Mouse (Mus musculus): ENCODE data around the gene Trpm3. TPM values are rescaled to one million over a fixed set of nuclear protein-coding genes. Genes with fewer than 3 reads are reported as not detected.

Gene Trpm3
- total and polyA plus RNA-seq, 2 experiments from 2014 or later = 19.1 to 64.7 TPM

GRCm38 (mm10) chr19:22730971-22731370, 592.1 kb downstream of the Trpm3 start:
- ATAC-seq (ENCODE audit: low FRiP score) (0 out of 2 replicates have a peak, but pooled peaks have one; percentile 49), DNase-seq (ENCODE audit: low spot score) (no peak)
- H3K36me3 ChIP-seq (ENCODE audit: insufficient read depth, low read length) = no peaks in the 10 kb centered on the region
- no peak for TF ChIP-seq CTCF (IDR thresholded peaks at IDR 0.05)
- H3K4me1 ChIP-seq (ENCODE audit: insufficient read depth, low read length) = no peaks in the 10 kb centered on the region; the same call in 1 of the 2 replicates
- H3K4me2 ChIP-seq (ENCODE audit: low read depth, low read length, poor library complexity, severe bottlenecking) = no peak overlapping the region
- no peaks in the 10 kb centered on the region for H3K27me3 ChIP-seq (ENCODE audit: insufficient read depth, low read length)
- no peaks in the 10 kb centered on the region for H3K9me3 ChIP-seq (ENCODE audit: low read length)
- peak overlapping the region; percentile 34; the same call in 1 of the 2 replicates for H3K27ac ChIP-seq (ENCODE audit: low read depth, low read length)
- no peak overlapping the region for H3K4me3 ChIP-seq (ENCODE audit: low read depth, low read length)
- no peak overlapping the region for H3K9ac ChIP-seq (replicated peaks; ENCODE audit: low read length, poor library complexity, severe bottlenecking)

GRCm38 (mm10) chr19:22736870-22737269, 598.0 kb downstream of the Trpm3 start:
- no peaks in the 10 kb centered on the region for H3K9me3 ChIP-seq (ENCODE audit: low read length)
- DNase-seq (ENCODE audit: low spot score) (no peak), ATAC-seq (ENCODE audit: low FRiP score) (no peak)
- no peak overlapping the region for H3K4me3 ChIP-seq (ENCODE audit: low read depth, low read length)
- no peaks in the 10 kb centered on the region for H3K4me1 ChIP-seq (ENCODE audit: insufficient read depth, low read length)
- no peak for TF ChIP-seq CTCF (IDR thresholded peaks at IDR 0.05)
- H3K27me3 ChIP-seq (ENCODE audit: insufficient read depth, low read length) = no peaks in the 10 kb centered on the region
- H3K4me2 ChIP-seq (ENCODE audit: low read depth, low read length, poor library complexity, severe bottlenecking) = no peak overlapping the region
- no peak overlapping the region for H3K9ac ChIP-seq (replicated peaks; ENCODE audit: low read length, poor library complexity, severe bottlenecking)
- no peak overlapping the region for H3K27ac ChIP-seq (ENCODE audit: low read depth, low read length)
- H3K36me3 ChIP-seq (ENCODE audit: insufficient read depth, low read length) = no peaks in the 10 kb centered on the region
- 55% methylated on average over 2 of the region's 2 CpGs for WGBS

- Histone ChIP-seq H3K4me1 (ENCODE audit: insufficient read depth, low read length) (no peaks in the 10 kb centered on the region), H3K4me2 (ENCODE audit: low read depth, low read length, poor library complexity, severe bottlenecking) (no peak overlapping the region), H3K27ac (ENCODE audit: low read depth, low read length) (no peak overlapping the region), H3K27me3 (ENCODE audit: insufficient read depth, low read length) (no peaks in the 10 kb centered on the region), H3K9ac (replicated peaks; ENCODE audit: low read length, poor library complexity, severe bottlenecking) (no peak overlapping the region), H3K4me3 (ENCODE audit: low read depth, low read length) (no peak overlapping the region), H3K9me3 (ENCODE audit: low read length) (no peaks in the 10 kb centered on the region), H3K36me3 (ENCODE audit: insufficient read depth, low read length) (no peaks in the 10 kb centered on the region)
- DNase-seq (ENCODE audit: low spot score) = no peak
- no peak for ATAC-seq (ENCODE audit: low FRiP score)
- 86% methylated on average over 3 of the region's 3 CpGs for WGBS
- TF ChIP-seq CTCF (IDR thresholded peaks at IDR 0.05) = no peak
Measured at GRCm38 (mm10) chr19:22739240-22739639, 600.4 kb downstream of the Trpm3 start.

- Histone ChIP-seq H3K4me2 (ENCODE audit: low read depth, low read length, poor library complexity, severe bottlenecking) (no peak overlapping the region), H3K9ac (replicated peaks; ENCODE audit: low read length, poor library complexity, severe bottlenecking) (no peak overlapping the region), H3K27me3 (ENCODE audit: insufficient read depth, low read length) (no peaks in the 10 kb centered on the region), H3K9me3 (ENCODE audit: low read length) (no peaks in the 10 kb centered on the region), H3K4me1 (ENCODE audit: insufficient read depth, low read length) (0 out of 2 replicates have a peak, but pooled peaks cover 4% of the 10 kb centered on the region), H3K4me3 (ENCODE audit: low read depth, low read length) (no peak overlapping the region), H3K36me3 (ENCODE audit: insufficient read depth, low read length) (no peaks in the 10 kb centered on the region), H3K27ac (ENCODE audit: low read depth, low read length) (no peak overlapping the region)
- peak; percentile 49; the same call in 1 of the 2 replicates for ATAC-seq (ENCODE audit: low FRiP score)
- DNase-seq (ENCODE audit: low spot score) = peak; percentile 56
- 39% methylated on average over 13 of the region's 13 CpGs for WGBS
- TF ChIP-seq CTCF (IDR thresholded peaks at IDR 0.05) = no peak
Measured at GRCm38 (mm10) chr19:22753311-22753809, 614.5 kb downstream of the Trpm3 start.

GRCm38 (mm10) chr19:22754071-22754470, 615.2 kb downstream of the Trpm3 start:
- no peak for DNase-seq (ENCODE audit: low spot score)
- no peak for ATAC-seq (ENCODE audit: low FRiP score)

GRCm38 (mm10) chr19:22754498-22754897, 615.7 kb downstream of the Trpm3 start:
- no peaks in the 10 kb centered on the region for H3K9me3 ChIP-seq (ENCODE audit: low read length)
- no peak overlapping the region for H3K4me2 ChIP-seq (ENCODE audit: low read depth, low read length, poor library complexity, severe bottlenecking)
- H3K9ac ChIP-seq (replicated peaks; ENCODE audit: low read length, poor library complexity, severe bottlenecking) = no peak overlapping the region
- DNase-seq (ENCODE audit: low spot score) (no peak), ATAC-seq (ENCODE audit: low FRiP score) (no peak)
- no peaks in the 10 kb centered on the region for H3K36me3 ChIP-seq (ENCODE audit: insufficient read depth, low read length)
- no peak overlapping the region for H3K4me3 ChIP-seq (ENCODE audit: low read depth, low read length)
- TF ChIP-seq CTCF (IDR thresholded peaks at IDR 0.05) = no peak
- H3K4me1 ChIP-seq (ENCODE audit: insufficient read depth, low read length) = 0 out of 2 replicates have a peak, but pooled peaks cover 4% of the 10 kb centered on the region
- WGBS = 53% methylated on average over 8 of the region's 8 CpGs
- no peak overlapping the region for H3K27ac ChIP-seq (ENCODE audit: low read depth, low read length)
- H3K27me3 ChIP-seq (ENCODE audit: insufficient read depth, low read length) = no peaks in the 10 kb centered on the region

More at GRCm38 (mm10) chr19:22754071-22754470, 615.2 kb downstream of the Trpm3 start:
- H3K9ac ChIP-seq (replicated peaks; ENCODE audit: low read length, poor library complexity, severe bottlenecking) = no peak overlapping the region
- H3K27me3 ChIP-seq (ENCODE audit: insufficient read depth, low read length) = no peaks in the 10 kb centered on the region
- H3K27ac ChIP-seq (ENCODE audit: low read depth, low read length) = no peak overlapping the region
- H3K4me2 ChIP-seq (ENCODE audit: low read depth, low read length, poor library complexity, severe bottlenecking) = no peak overlapping the region
- H3K4me3 ChIP-seq (ENCODE audit: low read depth, low read length) = no peak overlapping the region
- WGBS = 80% methylated on average over 10 of the region's 10 CpGs
- H3K36me3 ChIP-seq (ENCODE audit: insufficient read depth, low read length) = no peaks in the 10 kb centered on the region
- H3K4me1 ChIP-seq (ENCODE audit: insufficient read depth, low read length) = 0 out of 2 replicates have a peak, but pooled peaks cover 4% of the 10 kb centered on the region
- no peaks in the 10 kb centered on the region for H3K9me3 ChIP-seq (ENCODE audit: low read length)
- TF ChIP-seq CTCF (IDR thresholded peaks at IDR 0.05) = no peak
